Mouse (Mus musculus) monocyte, adult 5-6 weeks (primary cell): ENCODE results near the gene Elmo1. TPM values are rescaled to one million over a fixed set of nuclear protein-coding genes. Genes with fewer than 3 reads are reported as not detected.
A peak's percentile ranks its signal among the peaks of the same experiment; 100 is the strongest.

Source experiments
- ATAC-seq: fragments of 153-309, 156-312 bp; replicated peaks from 2 replicates; pipeline ENCODE4 v1.8.0; 2017; ENCODE audit warnings: mild to moderate bottlenecking; ENCODE audit not compliant: low TSS enrichment, insufficient number of reproducible peaks, severe bottlenecking, poor library complexity, low FRiP score
- total RNA-seq: library from RNA; stranded (forward); fragments of 200-1000, 200-491, 200-594 nt; gene quantifications from 3 replicates; pipeline ENCODE4 v1.2.3, GENCODE M21; 2017

The Elmo1 gene
- total RNA-seq, 1 experiment from 2014 or later, result 71.9 TPM

GRCm38 (mm10) chr13:20461616-20462015 lies 371.2 kb downstream of the Elmo1 start:
- ATAC-seq, result no peak

GRCm38 (mm10) chr13:20464161-20464560 lies 373.8 kb downstream of the Elmo1 start:
- ATAC-seq, result no peak

- no peak for ATAC-seq
These were observed 377.0 kb downstream of the Elmo1 start for GRCm38 (mm10) chr13:20467381-20467780.

GRCm38 (mm10) chr13:20471732-20472131 lies 381.3 kb downstream of the Elmo1 start:
- no peak; the same call in 1 of the 2 replicates for ATAC-seq

- ATAC-seq, result no peak
These were observed 382.0 kb downstream of the Elmo1 start for GRCm38 (mm10) chr13:20472301-20472831.

- ATAC-seq, result no peak
These were observed 382.6 kb downstream of the Elmo1 start for GRCm38 (mm10) chr13:20472891-20473539.

GRCm38 (mm10) chr13:20473641-20474078 lies 383.3 kb downstream of the Elmo1 start:
- no peak for ATAC-seq

GRCm38 (mm10) chr13:20474600-20474999 lies 384.2 kb downstream of the Elmo1 start:
- ATAC-seq, result no peak

- ATAC-seq, result no peak
These were observed 391.4 kb downstream of the Elmo1 start for GRCm38 (mm10) chr13:20481805-20482204.

- ATAC-seq, result 0 out of 2 replicates have a peak, but pooled peaks have one; percentile 43
These were observed 398.7 kb downstream of the Elmo1 start for GRCm38 (mm10) chr13:20489110-20489509.

GRCm38 (mm10) chr13:20489698-20490417 lies 399.5 kb downstream of the Elmo1 start:
- peak; percentile 53; the same call in 1 of the 2 replicates for ATAC-seq

GRCm38 (mm10) chr13:20490860-20491594 lies 400.6 kb downstream of the Elmo1 start:
- ATAC-seq, result no peak

GRCm38 (mm10) chr13:20491666-20492065 lies 401.3 kb downstream of the Elmo1 start:
- ATAC-seq, result no peak

- peak; percentile 73 for ATAC-seq
These were observed 403.8 kb downstream of the Elmo1 start for GRCm38 (mm10) chr13:20494047-20494739.

GRCm38 (mm10) chr13:20501923-20502322 lies 411.5 kb downstream of the Elmo1 start:
- no peak for ATAC-seq

- no peak for ATAC-seq
These were observed 413.0 kb downstream of the Elmo1 start for GRCm38 (mm10) chr13:20503371-20503770.

GRCm38 (mm10) chr13:20507381-20508129 lies 417.2 kb downstream of the Elmo1 start:
- ATAC-seq, result no peak

- ATAC-seq, result no peak
These were observed 420.6 kb downstream of the Elmo1 start for GRCm38 (mm10) chr13:20511026-20511425.
